Mouse (Mus musculus) liver, embryonic 14.5 days (tissue): ENCODE data around the gene Cgrrf1. TPM values are rescaled to one million over a fixed set of nuclear protein-coding genes. Genes with fewer than 3 reads are reported as not detected.

ENCODE experiments used
- ATAC-seq: fragments of 200-750 bp; cut with Nextera tagmentation; 2 replicates; pipeline ENCODE4 v1.8.0; 2017; ENCODE audit warnings: moderate number of reproducible peaks, mild to moderate bottlenecking, moderate library complexity; ENCODE audit not compliant: insufficient read depth
- DNase-seq, 3 experiments: peaks; one replicate each; pipeline ENCODE4 v3.0.0-alpha.2; 2012 to 2013; ENCODE audit warnings: low read depth in 3 of 3, low spot score in 3 of 3
- H3K27ac ChIP-seq: fragments of 300-500 bp; sonication (generic); 2 replicates; pipeline ENCODE4 v1.5.1; 2014; ENCODE audit warnings: moderate library complexity, mild to moderate bottlenecking, control low read depth, inconsistent platforms
- H3K27me3 ChIP-seq: fragments of 300-500 bp; sonication (generic); 2 replicates; pipeline ENCODE4 v1.6.1; 2014; ENCODE audit warnings: mild to moderate bottlenecking, low read length, moderate library complexity; ENCODE audit not compliant: control insufficient read depth, insufficient read depth
- H3K36me3 ChIP-seq: fragments of 300-500 bp; sonication (generic); replicated peaks from 2 replicates; pipeline ENCODE4 v1.6.1; 2014; ENCODE audit warnings: low read depth; ENCODE audit not compliant: control insufficient read depth, insufficient read depth
- H3K4me1 ChIP-seq, 2 experiments: fragments of 200-500 bp in 1 of 2; fragments of 300-500 bp in 1 of 2; sonication (generic) in 1 of 2; replicated peaks; 2 replicates each; pipeline ENCODE4 v1.6.1; 2012 to 2014; ENCODE audit warnings: antibody characterized with exemption in 1 of 2, inconsistent platforms in 1 of 2, low read length in 1 of 2; ENCODE audit not compliant: control insufficient read depth in 2 of 2, insufficient read depth in 2 of 2
- H3K4me2 ChIP-seq: fragments of 300-500 bp; sonication (generic); 2 replicates; pipeline ENCODE4 v1.6.1; 2014; ENCODE audit warnings: low read depth, mild to moderate bottlenecking, control low read depth, moderate library complexity
- H3K4me3 ChIP-seq, 2 experiments: fragments of 200-500 bp in 1 of 2; fragments of 300-500 bp in 1 of 2; sonication (generic) in 1 of 2; 2 replicates each; pipeline ENCODE4 v1.5.1; 2012 to 2014; ENCODE audit warnings: low read depth in 2 of 2, low read length in 2 of 2, mild to moderate bottlenecking in 2 of 2, control low read depth in 1 of 2, inconsistent platforms in 1 of 2, moderate library complexity in 1 of 2; ENCODE audit not compliant: insufficient read depth in 1 of 2
- H3K9ac ChIP-seq: fragments of 300-500 bp; sonication (generic); replicated peaks from 2 replicates; pipeline ENCODE4 v1.6.1; 2014; ENCODE audit warnings: mild to moderate bottlenecking, control low read depth, moderate library complexity
- H3K9me3 ChIP-seq: fragments of 300-500 bp; sonication (generic); 2 replicates; pipeline ENCODE4 v1.6.1; 2016; ENCODE audit warnings: low read length, mixed read lengths; ENCODE audit not compliant: control insufficient read depth
- CTCF ChIP-seq: IDR thresholded peaks from 2 replicates; pipeline ENCODE4 v1.5.1; 2016; ENCODE audit warnings: antibody characterized with exemption, low read depth, control low read depth
- EP300 ChIP-seq: IDR thresholded peaks from 2 replicates; pipeline ENCODE4 v1.6.1; 2016; ENCODE audit warnings: antibody characterized with exemption, low read depth
- WGBS: fragments of 180-500 bp; shearing (Covaris S2); extraction: QIAGEN DNeasy Blood & Tissue Kit; methylation state at CpG from one replicate; pipeline ENCODE4 v1.1.7; 2014; ENCODE audit not compliant: insufficient replicate concordance; 5-methylcytosine and 5-hydroxymethylcytosine counted together
- polyA plus RNA-seq, 2 experiments: library from polyadenylated mRNA; depleted of rRNA in 1 of 2; stranded (reverse) in 1 of 2; unstranded in 1 of 2; fragments of >200 nt; fragmentation: Nextera tagmentation in 1 of 2; extraction: Ambion mirVana in 1 of 2; gene quantifications; 2 replicates each; pipeline versions ENCODE4 v1.2.1 to v1.2.3; 2012 to 2014

Gene Cgrrf1
- polyA plus RNA-seq, 2 experiments = 9.7 to 24.1 TPM

DNA sequence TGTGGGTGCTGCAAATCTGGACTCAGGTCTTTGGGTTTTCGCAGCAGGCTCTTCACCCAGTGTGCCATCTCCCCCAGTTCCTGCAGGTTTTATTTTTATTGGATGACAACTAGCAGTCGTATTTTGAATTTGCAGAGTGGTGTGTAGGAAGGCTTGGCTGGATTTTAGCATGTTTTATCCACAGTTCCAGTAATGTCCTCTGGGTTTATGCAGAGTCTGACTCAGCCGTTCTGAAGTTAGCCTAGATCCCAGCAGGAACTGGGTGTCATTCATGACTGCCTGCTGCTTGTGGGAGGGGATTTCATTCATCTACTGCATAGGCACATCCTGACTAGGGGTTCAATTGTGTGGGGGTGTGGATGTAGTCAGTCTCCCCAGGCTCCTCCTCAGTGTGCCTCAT, 66.7 kb downstream of the Cgrrf1 start:
- TF ChIP-seq EP300 (no peak), CTCF (no peak)
- ATAC-seq (no peak), DNase-seq (no peak)
- WGBS = 47% methylated on average over 3 of the region's 3 CpGs
- Histone ChIP-seq H3K36me3 (no peaks in the 10 kb centered on the region), H3K9me3 (no peaks in the 10 kb centered on the region), H3K27ac (no peak overlapping the region), H3K4me3 (no peak overlapping the region), H3K4me1 (no peaks in the 10 kb centered on the region), H3K27me3 (no peaks in the 10 kb centered on the region), H3K9ac (no peak overlapping the region), H3K4me2 (no peak overlapping the region)

DNA sequence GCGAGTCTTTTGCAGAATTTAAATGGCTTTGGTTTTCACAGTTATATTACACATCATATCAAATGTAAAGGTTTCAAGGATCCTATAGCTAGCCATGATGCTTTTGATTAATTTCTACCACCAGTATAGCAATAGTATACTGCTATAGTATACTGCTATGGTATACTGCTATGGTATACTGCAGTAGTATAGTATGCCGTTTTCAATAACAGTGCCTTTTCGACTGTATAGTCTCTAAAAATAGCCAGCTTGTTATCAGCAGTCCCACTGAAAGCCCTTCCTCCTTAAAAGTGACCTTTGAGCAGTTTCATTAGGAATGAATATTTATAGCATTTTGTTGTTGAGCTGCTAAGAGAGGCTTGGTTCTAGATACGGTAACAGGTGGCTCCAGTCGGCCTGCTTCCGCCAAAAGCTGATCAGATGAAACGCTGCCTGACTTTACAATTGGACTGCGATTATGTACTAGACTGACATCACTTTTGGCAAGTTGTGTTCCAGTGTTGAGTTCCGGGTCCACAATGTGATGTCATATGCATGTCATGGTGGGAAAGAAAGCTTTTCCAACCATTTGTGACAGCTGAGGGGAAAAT, 70.7 kb downstream of the Cgrrf1 start:
- Histone ChIP-seq H3K27ac (no peak overlapping the region), H3K4me3 (no peak overlapping the region), H3K9me3 (no peaks in the 10 kb centered on the region), H3K36me3 (no peaks in the 10 kb centered on the region), H3K4me1 (no peaks in the 10 kb centered on the region), H3K9ac (no peak overlapping the region), H3K27me3 (no peaks in the 10 kb centered on the region), H3K4me2 (no peak overlapping the region)
- ATAC-seq = no peak
- 64% methylated on average over 9 of the region's 9 CpGs for WGBS
- DNase-seq = no peak
- TF ChIP-seq CTCF (no peak), EP300 (no peak)

Other genes starting within 250 kb of the Cgrrf1 start
- 28.8 and 41.1 TPM in 2 replicates for gene Cdkn3, start 71.6 kb upstream of the Cgrrf1 start, polyA plus RNA-seq (2012; rRNA removed)
- 128 and 135 TPM in 2 replicates for gene Cdkn3, start 71.6 kb upstream of the Cgrrf1 start, polyA plus RNA-seq (2014; fragmentation: Nextera tagmentation; extraction: Ambion mirVana)
- 33.8 and 39.3 TPM in 2 replicates for gene Cnih1, start 43.7 kb upstream of the Cgrrf1 start, polyA plus RNA-seq (2012; rRNA removed)
- gene Cnih1, start 43.7 kb upstream of the Cgrrf1 start, polyA plus RNA-seq (2014; fragmentation: Nextera tagmentation; extraction: Ambion mirVana) = 84.0 and 87.1 TPM in 2 replicates
- gene Gmfb, start 9.9 kb upstream of the Cgrrf1 start, polyA plus RNA-seq (2012; rRNA removed) = 9.3 and 13.8 TPM in 2 replicates
- 33.9 and 34.5 TPM in 2 replicates for gene Gmfb, start 9.9 kb upstream of the Cgrrf1 start, polyA plus RNA-seq (2014; fragmentation: Nextera tagmentation; extraction: Ambion mirVana)
- gene Samd4, start 50.7 kb downstream of the Cgrrf1 start, polyA plus RNA-seq (2012; rRNA removed) = 0.37 and 0.39 TPM in 2 replicates
- gene Samd4, start 50.7 kb downstream of the Cgrrf1 start, polyA plus RNA-seq (2014; fragmentation: Nextera tagmentation; extraction: Ambion mirVana) = 0.18 and 0.19 TPM in 2 replicates